ENCODE assay signal across 27 mouse cellular contexts in the genomic region with DNA sequence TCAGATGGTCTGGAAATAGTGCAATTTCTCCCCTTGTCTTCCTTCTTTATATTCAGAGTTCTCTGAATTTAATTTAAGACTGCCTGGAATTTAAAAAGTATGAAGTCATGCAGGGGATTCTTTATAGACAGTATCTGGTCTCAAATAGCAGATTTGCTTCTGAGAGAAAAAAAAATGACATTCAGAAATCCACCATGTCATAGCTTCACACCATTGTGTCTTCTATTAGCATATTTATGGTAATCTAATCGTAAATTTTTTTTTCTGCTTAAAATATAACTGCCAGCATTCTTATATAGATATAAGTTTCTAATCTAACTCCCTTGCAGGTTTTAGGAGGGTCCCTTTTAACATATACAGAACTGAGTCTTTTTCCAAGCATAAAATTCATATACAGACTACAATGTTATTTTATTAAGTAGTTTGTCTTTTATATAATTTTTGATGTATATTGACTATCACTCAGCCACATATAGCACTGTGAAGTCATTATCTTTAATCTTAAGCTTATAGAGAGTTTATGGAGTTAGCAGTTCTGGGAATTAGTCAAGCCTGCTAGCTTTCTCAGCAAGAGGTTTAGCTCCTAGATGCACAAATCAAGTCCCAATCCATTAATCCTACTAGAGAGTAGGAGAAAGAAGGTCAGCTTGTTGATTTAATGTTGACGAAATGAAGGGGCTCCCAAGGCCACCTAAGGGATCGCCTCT. TPM values are rescaled to one million over a fixed set of nuclear protein-coding genes. Genes with fewer than 3 reads are reported as not detected.
DNase-seq lines count a peak whose midpoint lies in the region; ATAC-seq and TF ChIP-seq lines count a peak whose summit lies in the region.
"Had no signal": no experiment of that assay in that cellular context is flagged by ENCODE, and none has a peak within 500 bp of the region (broad histone marks: within the 10 kb centered on the region; RNA-seq: fewer than 3 reads in every experiment).

No protein-coding gene starts in this region.

- TF ChIP-seq POLR2A in MEL (IDR thresholded peaks at IDR 0.05; ENCODE audit: control insufficient read depth in 1 of 2, insufficient read depth in 1 of 2, low read depth in 1 of 2, low read length in 2 of 2, poor library complexity in 1 of 2) = no peak
- TF ChIP-seq POLR2A in cerebellum, adult 2 months (IDR thresholded peaks at IDR 0.05; ENCODE audit: borderline replicate concordance, insufficient read depth, low read length) = no peak

- H3K27me3 ChIP-seq in forebrain, embryonic 11.5 days (ENCODE audit: control insufficient read depth, insufficient read depth, low read length) = peaks cover 27% of the 10 kb centered on the region
- peaks cover 42% of the 10 kb centered on the region for H3K27me3 ChIP-seq in forebrain, embryonic 16.5 days (replicated peaks; ENCODE audit: control insufficient read depth, insufficient read depth, low read length)
- H3K27me3 ChIP-seq in MEL (ENCODE audit: control insufficient read depth in 1 of 2, insufficient read depth in 2 of 2, low read length in 2 of 2) = no peaks in the 10 kb centered on the region; a peak in 1 of 4 replicates
- H3K27me3 ChIP-seq in hindbrain, embryonic 15.5 days = peaks cover 2% of the 10 kb centered on the region; the same call in 1 of the 2 replicates
- H3K27me3 ChIP-seq in neural tube, embryonic 12.5 days (replicated peaks) = no peaks in the 10 kb centered on the region
- H3K27me3 ChIP-seq in cerebellum, adult 2 months (ENCODE audit: control insufficient read depth, insufficient read depth, low read length) = no peaks in the 10 kb centered on the region
- H3K27me3 ChIP-seq: limb, embryonic 12.5 days; liver, embryonic 12.5 days; stomach, embryonic 15.5 days had no signal

- WGBS in forebrain, embryonic 11.5 days = 23% methylated on average over 3 of the region's 3 CpGs
- 22% methylated on average over 3 of the region's 3 CpGs for WGBS in forebrain, embryonic 16.5 days
- 17% methylated on average over 3 of the region's 3 CpGs for WGBS in hindbrain, embryonic 15.5 days
- 19% methylated on average over 3 of the region's 3 CpGs for WGBS in neural tube, embryonic 12.5 days
- 38% methylated on average over 3 of the region's 3 CpGs for WGBS in cerebellum, adult 2 months

- no peak overlapping the region for H3K27ac ChIP-seq in forebrain, embryonic 11.5 days (ENCODE audit: low read depth, low read length)
- H3K27ac ChIP-seq in forebrain, embryonic 16.5 days (ENCODE audit: low read length) = no peak overlapping the region
- no peak overlapping the region for H3K27ac ChIP-seq in MEL (ENCODE audit: control insufficient read depth, low read depth, low read length)
- peak overlapping the region; percentile 68 for H3K27ac ChIP-seq in hindbrain, embryonic 15.5 days (replicated peaks)
- no peak overlapping the region for H3K27ac ChIP-seq in neural tube, embryonic 12.5 days
- H3K27ac ChIP-seq in cerebellum, adult 2 months (ENCODE audit: insufficient read depth, low read length) = no peak overlapping the region
- H3K27ac ChIP-seq: forebrain, embryonic 15.5 days; limb, embryonic 12.5 days; liver, embryonic 12.5 days; stomach, embryonic 15.5 days had no signal

- no peak for DNase-seq in forebrain, embryonic 11.5 days (ENCODE audit: low spot score)
- peak; percentile 9 for DNase-seq in MEL (ENCODE audit: low read depth, low spot score)
- DNase-seq in testis, postnatal 14 days (ENCODE audit: low spot score) = no peak
- DNase-seq in layer of hippocampus, adult 8-10 months (ENCODE audit: low spot score in 2 of 2) = no peak
- DNase-seq in cerebellum, adult 2 months = no peak
- DNase-seq: adrenal gland, postnatal 36 days; cerebellum, adult 18-20 months; heart, postnatal 10 days; kidney, adult 18-20 months; kidney, postnatal 36 days; lung, adult 2 months; lung, postnatal 36 days; right cerebral cortex, postnatal 14 days; thymus, adult 2 months had no signal

- H3K4me3 ChIP-seq in forebrain, embryonic 11.5 days (ENCODE audit: low read depth, low read length) = no peak overlapping the region
- H3K4me3 ChIP-seq in forebrain, embryonic 16.5 days (replicated peaks; ENCODE audit: low read length) = no peak overlapping the region
- no peak overlapping the region for H3K4me3 ChIP-seq in MEL (ENCODE audit: control insufficient read depth in 1 of 2, insufficient read depth in 1 of 2, low read depth in 2 of 2, low read length in 2 of 2)
- H3K4me3 ChIP-seq in hindbrain, embryonic 15.5 days = no peak overlapping the region
- no peak overlapping the region for H3K4me3 ChIP-seq in neural tube, embryonic 12.5 days
- H3K4me3 ChIP-seq in cerebellum, adult 2 months (replicated peaks; ENCODE audit: insufficient read depth, low read depth, low read length) = no peak overlapping the region
- H3K4me3 ChIP-seq: forebrain, embryonic 15.5 days; limb, embryonic 12.5 days; liver, embryonic 12.5 days; stomach, embryonic 15.5 days had no signal

- no peak; a peak in 1 of 4 replicates for TF ChIP-seq EP300 in MEL (IDR thresholded peaks at IDR 0.05; ENCODE audit: low read depth in 1 of 2, low read length in 2 of 2)

- no peak overlapping the region for H3K9ac ChIP-seq in forebrain, embryonic 11.5 days (ENCODE audit: low read length)
- no peak overlapping the region for H3K9ac ChIP-seq in forebrain, embryonic 16.5 days (replicated peaks; ENCODE audit: low read depth, low read length)
- H3K9ac ChIP-seq in MEL (ENCODE audit: control insufficient read depth, low read depth, low read length, poor library complexity, severe bottlenecking) = no peak overlapping the region
- no peak overlapping the region for H3K9ac ChIP-seq in hindbrain, embryonic 15.5 days
- no peak overlapping the region for H3K9ac ChIP-seq in neural tube, embryonic 12.5 days
- H3K9ac ChIP-seq: forebrain, embryonic 15.5 days; limb, embryonic 12.5 days; liver, embryonic 12.5 days; stomach, embryonic 15.5 days had no signal

- ATAC-seq in forebrain, embryonic 11.5 days (replicated peaks; ENCODE audit: low FRiP score) = peak; percentile 17; the same call in 1 of the 2 replicates
- ATAC-seq in forebrain, embryonic 16.5 days = no peak
- ATAC-seq in hindbrain, embryonic 15.5 days (ENCODE audit: low FRiP score, low read depth) = no peak
- peak; percentile 46 for ATAC-seq in neural tube, embryonic 12.5 days (ENCODE audit: low FRiP score, low read depth)
- ATAC-seq: CD4-positive, CD25-positive, alpha-beta regulatory T cell, adult 4 months; liver, embryonic 12.5 days had no signal

- H3K4me1 ChIP-seq in forebrain, embryonic 11.5 days (replicated peaks; ENCODE audit: control insufficient read depth, insufficient read depth, low read length) = peaks cover 5% of the 10 kb centered on the region; the same call in 1 of the 2 replicates
- peaks cover 4% of the 10 kb centered on the region; the same call in 1 of the 2 replicates for H3K4me1 ChIP-seq in forebrain, embryonic 16.5 days (replicated peaks; ENCODE audit: control insufficient read depth, insufficient read depth, low read length)
- peaks cover 2 to 15% of the 10 kb centered on the region in 2 experiments for H3K4me1 ChIP-seq in MEL (ENCODE audit: control insufficient read depth in 1 of 2, insufficient read depth in 2 of 2, low read length in 2 of 2)
- peaks cover 4% of the 10 kb centered on the region; the same call in 1 of the 2 replicates for H3K4me1 ChIP-seq in hindbrain, embryonic 15.5 days (replicated peaks)
- peaks cover 20% of the 10 kb centered on the region for H3K4me1 ChIP-seq in neural tube, embryonic 12.5 days
- peaks cover 2% of the 10 kb centered on the region; the same call in 1 of the 2 replicates for H3K4me1 ChIP-seq in cerebellum, adult 2 months (ENCODE audit: control insufficient read depth, insufficient read depth, low read length)
- H3K4me1 ChIP-seq: liver, embryonic 12.5 days; stomach, embryonic 15.5 days had no signal

- no peak for TF ChIP-seq CTCF in MEL (IDR thresholded peaks at IDR 0.05 in 2 of 3, conservative IDR thresholded peaks at IDR 0.05 in 1 of 3; ENCODE audit: control insufficient read depth in 1 of 3, insufficient read depth in 1 of 3, low read depth in 2 of 3, low read length in 3 of 3, poor library complexity in 1 of 3, severe bottlenecking in 1 of 3)
- TF ChIP-seq CTCF in cerebellum, adult 2 months (IDR thresholded peaks at IDR 0.05; ENCODE audit: borderline replicate concordance, insufficient read depth, low read depth, low read length) = no peak

- H3K36me3 ChIP-seq in forebrain, embryonic 11.5 days (ENCODE audit: control insufficient read depth, insufficient read depth, low read length) = no peaks in the 10 kb centered on the region
- no peaks in the 10 kb centered on the region for H3K36me3 ChIP-seq in forebrain, embryonic 16.5 days (ENCODE audit: control insufficient read depth, insufficient read depth)
- H3K36me3 ChIP-seq in MEL (ENCODE audit: control insufficient read depth in 1 of 2, insufficient read depth in 2 of 2, low read length in 2 of 2) = peaks cover 0 to 10% of the 10 kb centered on the region in 2 experiments; a peak in 2 of 4 replicates
- no peaks in the 10 kb centered on the region for H3K36me3 ChIP-seq in hindbrain, embryonic 15.5 days
- H3K36me3 ChIP-seq in neural tube, embryonic 12.5 days = no peaks in the 10 kb centered on the region
- H3K36me3 ChIP-seq: forebrain, embryonic 15.5 days; limb, embryonic 12.5 days; liver, embryonic 12.5 days; stomach, embryonic 15.5 days had no signal

- no peaks in the 10 kb centered on the region for H3K79me2 ChIP-seq in MEL (ENCODE audit: control insufficient read depth, insufficient read depth, low read length, poor library complexity)

- no peak for TF ChIP-seq RAD21 in MEL (IDR thresholded peaks at IDR 0.05; ENCODE audit: low read depth, low read length)

- H3K9me3 ChIP-seq in forebrain, embryonic 11.5 days (ENCODE audit: control insufficient read depth, low read length) = no peaks in the 10 kb centered on the region
- peaks cover 4% of the 10 kb centered on the region for H3K9me3 ChIP-seq in forebrain, embryonic 16.5 days (ENCODE audit: control insufficient read depth, low read length)
- no peaks in the 10 kb centered on the region for H3K9me3 ChIP-seq in MEL (replicated peaks; ENCODE audit: insufficient read depth, low read length)
- no peaks in the 10 kb centered on the region; the same call in 1 of the 2 replicates for H3K9me3 ChIP-seq in hindbrain, embryonic 15.5 days
- H3K9me3 ChIP-seq in neural tube, embryonic 12.5 days = 0 out of 2 replicates have a peak, but pooled peaks cover 3% of the 10 kb centered on the region
- H3K9me3 ChIP-seq: forebrain, embryonic 15.5 days; limb, embryonic 12.5 days; liver, embryonic 12.5 days; stomach, embryonic 15.5 days had no signal

- no peak overlapping the region for H3K4me2 ChIP-seq in forebrain, embryonic 11.5 days (ENCODE audit: low read depth, low read length, severe bottlenecking)
- H3K4me2 ChIP-seq in forebrain, embryonic 16.5 days (ENCODE audit: low read length) = no peak overlapping the region
- H3K4me2 ChIP-seq in hindbrain, embryonic 15.5 days = peak overlapping the region; percentile 27; the same call in 1 of the 2 replicates
- peak overlapping the region; percentile 12; the same call in 1 of the 2 replicates for H3K4me2 ChIP-seq in neural tube, embryonic 12.5 days (replicated peaks)
- H3K4me2 ChIP-seq: forebrain, embryonic 15.5 days; heart, embryonic 11.5 days; limb, embryonic 12.5 days; liver, embryonic 12.5 days; stomach, embryonic 15.5 days had no signal

RNA-seq across cellular contexts. Expression of gene A930009A15Rik, which starts 2.1 kb away (rescaled TPM):
- not detected in 2 replicates for polyA plus RNA-seq in forebrain, embryonic 11.5 days (2014; fragmentation: Nextera tagmentation; extraction: Ambion mirVana)
- 0.22 TPM in 1 of 2 replicates, not detected in the other for polyA plus RNA-seq in forebrain, embryonic 16.5 days (2015; fragmentation: Nextera tagmentation; extraction: Ambion mirVana)
- total RNA-seq in MEL (2012; rRNA removed) = 0.15 TPM in 1 of 2 replicates, not detected in the other
- polyA plus RNA-seq in MEL (2012; ENCODE audit: insufficient read depth in 1 of 2, insufficient read length in 2 of 2, low read depth in 1 of 2, low replicate concordance in 2 of 2, missing spikeins in 1 of 2) = not detected
- polyA plus RNA-seq in hindbrain, embryonic 15.5 days (2015; fragmentation: Nextera tagmentation; extraction: Ambion mirVana) = 0.40 and 0.69 TPM in 2 replicates
- 0.25 and 0.95 TPM in 2 replicates for polyA plus RNA-seq in neural tube, embryonic 12.5 days (2016; fragmentation: Nextera tagmentation; extraction: Ambion mirVana)
- total RNA-seq in layer of hippocampus, adult 8-10 months (2022) = 1 to 10 TPM in 1 of 4 experiments, under 1 TPM in 2, not detected in 1; 0.38 to 1.3 (median 0.45) TPM
- 0.32 and 0.39 TPM in 2 replicates for polyA plus RNA-seq in cerebellum, adult 2 months (2012; rRNA removed)
- total RNA-seq: adrenal gland, postnatal 36 days; ES-E14; gastrocnemius, postnatal 4 days; heart, postnatal 10 days; megakaryocyte-erythroid progenitor cell, adult 5-6 weeks had no signal
- polyA plus RNA-seq: CD4-positive, CD25-positive, alpha-beta regulatory T cell, adult 4 months; forebrain, embryonic 15.5 days; heart, embryonic 11.5 days; limb, embryonic 12.5 days; liver, embryonic 12.5 days; lung, adult 2 months; stomach, embryonic 15.5 days; thymus, adult 2 months; urinary bladder, adult 2 months had no signal

RNA-seq across cellular contexts. Expression of gene Lgr5, which starts 15.7 kb away (rescaled TPM):
- 0.81 and 0.94 TPM in 2 replicates for polyA plus RNA-seq in forebrain, embryonic 11.5 days (2014; fragmentation: Nextera tagmentation; extraction: Ambion mirVana)
- polyA plus RNA-seq in forebrain, embryonic 16.5 days (2015; fragmentation: Nextera tagmentation; extraction: Ambion mirVana) = 0.56 and 0.77 TPM in 2 replicates
- not detected in 2 replicates for total RNA-seq in MEL (2012; rRNA removed)
- polyA plus RNA-seq in MEL (2012; ENCODE audit: insufficient read depth in 1 of 2, insufficient read length in 2 of 2, low read depth in 1 of 2, low replicate concordance in 2 of 2, missing spikeins in 1 of 2) = not detected
- polyA plus RNA-seq in hindbrain, embryonic 15.5 days (2015; fragmentation: Nextera tagmentation; extraction: Ambion mirVana) = 2.3 and 2.6 TPM in 2 replicates
- 4.8 and 5.8 TPM in 2 replicates for polyA plus RNA-seq in neural tube, embryonic 12.5 days (2016; fragmentation: Nextera tagmentation; extraction: Ambion mirVana)
- total RNA-seq in layer of hippocampus, adult 8-10 months (2022) = 1 to 10 TPM; 1.9 to 2.3 (median 1.9) TPM
- 8.6 and 9.2 TPM in 2 replicates for polyA plus RNA-seq in cerebellum, adult 2 months (2012; rRNA removed)

Comparison
In these comparisons a context has a peak if more than half of its experiments do, and no peak if none do; other contexts are left out.
1. ATAC-seq: peak in forebrain, embryonic 11.5 days (single experiment) and neural tube, embryonic 12.5 days (single experiment); none in forebrain, embryonic 16.5 days (single experiment) and hindbrain, embryonic 15.5 days (single experiment).
2. H3K4me2 ChIP-seq: peak in hindbrain, embryonic 15.5 days (single experiment) and neural tube, embryonic 12.5 days (single experiment); none in forebrain, embryonic 11.5 days (single experiment) and forebrain, embryonic 16.5 days (single experiment).